Mouse (Mus musculus) G1E (cell line): Measurements from ENCODE around the gene Osmr.

ENCODE experiments used
- CTCF ChIP-seq: IDR thresholded peaks from 2 replicates; pipeline ENCODE4 v1.5.1; 2012; ENCODE audit warnings: low read depth, low read length, inconsistent platforms, mixed read lengths
- GATA1 ChIP-seq: IDR thresholded peaks from 2 replicates; pipeline ENCODE4 v1.6.1; 2012; ENCODE audit warnings: borderline replicate concordance, low read length, inconsistent platforms, mixed read lengths
- GATA2 ChIP-seq: IDR thresholded peaks from 2 replicates; pipeline ENCODE4 v1.6.1; 2012; ENCODE audit warnings: low read depth, low read length, inconsistent platforms, borderline replicate concordance

DNA sequence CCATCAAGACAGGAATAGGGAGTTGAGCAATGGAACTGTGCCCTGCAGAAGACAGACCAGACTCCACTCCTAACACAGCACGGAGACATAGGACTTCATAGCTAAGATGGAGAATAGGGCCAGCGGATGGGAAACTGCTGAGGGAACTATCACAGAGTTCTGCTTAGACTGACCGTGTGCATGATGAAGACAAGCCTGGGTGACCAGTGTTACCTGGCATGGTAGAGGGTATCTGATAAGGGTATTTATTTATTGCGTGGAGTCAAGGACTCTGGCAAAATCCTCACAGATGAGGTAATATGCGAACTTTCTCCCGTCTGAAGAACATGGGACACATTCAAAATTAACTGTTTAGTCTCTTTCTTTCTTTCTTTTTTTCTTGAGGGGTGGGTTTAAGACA, 9.5 kb upstream of the Osmr start:
- no peak for TF ChIP-seq CTCF
- no peak for TF ChIP-seq GATA1
- TF ChIP-seq GATA2: no peak
